Mouse (Mus musculus) forebrain, embryonic 13.5 days (tissue): ENCODE measurements around the gene Cys1. TPM values are rescaled to one million over a fixed set of nuclear protein-coding genes. Genes with fewer than 3 reads are reported as not detected.
"Not testable (repeated sequence)": the region's sequence is repeated elsewhere in the genome, so short reads cannot be mapped to it uniquely, and the experiment has no call there.

Source experiments
- ATAC-seq: fragments of 200-750 bp; cut with Nextera tagmentation; 2 replicates; pipeline ENCODE4 v1.8.0; 2017
- H3K27ac ChIP-seq: fragments of 300-500 bp; sonication (generic); 2 replicates; pipeline ENCODE4 v1.5.1; 2015; ENCODE audit warnings: inconsistent platforms, mild to moderate bottlenecking, moderate library complexity
- H3K27me3 ChIP-seq: fragments of 300-500 bp; sonication (generic); 2 replicates; pipeline ENCODE4 v1.6.1; 2015; ENCODE audit warnings: mild to moderate bottlenecking, inconsistent platforms
- H3K36me3 ChIP-seq: fragments of 300-500 bp; sonication (generic); 2 replicates; pipeline ENCODE4 v1.6.1; 2015; ENCODE audit warnings: mild to moderate bottlenecking, inconsistent platforms; ENCODE audit not compliant: poor library complexity, severe bottlenecking
- H3K4me1 ChIP-seq: fragments of 300-500 bp; sonication (generic); 2 replicates; pipeline ENCODE4 v1.6.1; 2015; ENCODE audit warnings: inconsistent platforms
- H3K4me2 ChIP-seq: fragments of 300-500 bp; sonication (generic); 2 replicates; pipeline ENCODE4 v1.6.1; 2015; ENCODE audit warnings: inconsistent platforms, mild to moderate bottlenecking, moderate library complexity
- H3K4me3 ChIP-seq: fragments of 300-500 bp; sonication (generic); 2 replicates; pipeline ENCODE4 v1.5.1; 2015; ENCODE audit warnings: mild to moderate bottlenecking, inconsistent platforms
- H3K9ac ChIP-seq: fragments of 300-500 bp; sonication (generic); 2 replicates; pipeline ENCODE4 v1.6.1; 2015; ENCODE audit warnings: mild to moderate bottlenecking, inconsistent platforms
- H3K9me3 ChIP-seq: fragments of 300-500 bp; sonication (generic); replicated peaks from 2 replicates; pipeline ENCODE4 v1.6.1; 2016; ENCODE audit warnings: inconsistent platforms
- WGBS: fragments of 180-500 bp; shearing (Covaris S2); methylation state at CpG from one replicate; pipeline ENCODE4 v1.1.7; 2015; 5-methylcytosine and 5-hydroxymethylcytosine counted together
- polyA plus RNA-seq: library from polyadenylated mRNA; unstranded; fragments of >200 nt; fragmentation: Nextera tagmentation; extraction: Ambion mirVana; gene quantifications from 2 replicates; pipeline ENCODE4 v1.2.1, GENCODE M21; 2015

Gene Cys1
- polyA plus RNA-seq, 1 experiment from 2014 or later: 0.45 TPM

DNA sequence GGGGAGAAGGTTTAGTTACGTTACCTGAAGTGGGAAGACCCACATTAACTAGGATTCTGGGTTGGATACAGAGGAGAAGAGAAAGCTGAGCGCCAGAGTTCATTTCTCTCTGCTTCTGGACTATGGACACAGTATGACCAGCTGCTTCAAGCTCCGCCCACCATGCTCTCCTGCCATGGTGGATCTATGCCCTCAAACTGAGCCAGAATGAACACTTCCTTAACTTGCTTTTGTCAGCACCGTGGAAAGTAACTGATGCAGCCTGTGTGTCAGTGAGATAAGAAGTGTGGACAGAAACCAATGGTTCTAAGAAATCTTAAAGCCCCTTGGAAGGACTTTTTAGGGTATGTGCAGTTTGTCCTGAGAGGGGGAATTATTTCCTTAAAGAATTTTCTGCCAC lies 22.6 kb downstream of the Cys1 start:
- ATAC-seq: no peak
- Histone ChIP-seq H3K36me3 (peaks cover 72% of the 10 kb centered on the region), H3K27me3 (no peaks in the 10 kb centered on the region)

GRCm38 (mm10) chr12:24656436-24656835 lies 25.2 kb downstream of the Cys1 start:
- Histone ChIP-seq H3K36me3 (peaks cover 66% of the 10 kb centered on the region), H3K4me2 (peak overlapping the region; percentile 8; the same call in 1 of the 2 replicates), H3K9ac (peak overlapping the region; percentile 17; the same call in 1 of the 2 replicates), H3K9me3 (no peaks in the 10 kb centered on the region), H3K27me3 (no peaks in the 10 kb centered on the region), H3K27ac (no peak overlapping the region), H3K4me3 (no peak overlapping the region), H3K4me1 (peaks cover 30% of the 10 kb centered on the region)
- WGBS: 76% methylated on average over 3 of the region's 3 CpGs
- ATAC-seq: no peak

More for the DNA sequence above, 22.6 kb downstream of the Cys1 start:
- Histone ChIP-seq H3K4me3 (no peak overlapping the region), H3K27ac (no peak overlapping the region), H3K9ac (no peak overlapping the region), H3K4me2 (no peak overlapping the region), H3K9me3 (no peaks in the 10 kb centered on the region), H3K4me1 (peaks cover 16% of the 10 kb centered on the region)
- 92% methylated on average over 4 of the region's 4 CpGs for WGBS

- Histone ChIP-seq H3K27me3 (no peaks in the 10 kb centered on the region), H3K9me3 (no peaks in the 10 kb centered on the region), H3K4me3 (no peak overlapping the region), H3K4me1 (peaks cover 37% of the 10 kb centered on the region), H3K27ac (no peak overlapping the region), H3K36me3 (peaks cover 51% of the 10 kb centered on the region), H3K9ac (no peak overlapping the region), H3K4me2 (no peak overlapping the region)
- 89% methylated on average over 16 of the region's 16 CpGs for WGBS
- ATAC-seq: no peak
Measured at GRCm38 (mm10) chr12:24654065-24654862, 27.3 kb downstream of the Cys1 start.

DNA sequence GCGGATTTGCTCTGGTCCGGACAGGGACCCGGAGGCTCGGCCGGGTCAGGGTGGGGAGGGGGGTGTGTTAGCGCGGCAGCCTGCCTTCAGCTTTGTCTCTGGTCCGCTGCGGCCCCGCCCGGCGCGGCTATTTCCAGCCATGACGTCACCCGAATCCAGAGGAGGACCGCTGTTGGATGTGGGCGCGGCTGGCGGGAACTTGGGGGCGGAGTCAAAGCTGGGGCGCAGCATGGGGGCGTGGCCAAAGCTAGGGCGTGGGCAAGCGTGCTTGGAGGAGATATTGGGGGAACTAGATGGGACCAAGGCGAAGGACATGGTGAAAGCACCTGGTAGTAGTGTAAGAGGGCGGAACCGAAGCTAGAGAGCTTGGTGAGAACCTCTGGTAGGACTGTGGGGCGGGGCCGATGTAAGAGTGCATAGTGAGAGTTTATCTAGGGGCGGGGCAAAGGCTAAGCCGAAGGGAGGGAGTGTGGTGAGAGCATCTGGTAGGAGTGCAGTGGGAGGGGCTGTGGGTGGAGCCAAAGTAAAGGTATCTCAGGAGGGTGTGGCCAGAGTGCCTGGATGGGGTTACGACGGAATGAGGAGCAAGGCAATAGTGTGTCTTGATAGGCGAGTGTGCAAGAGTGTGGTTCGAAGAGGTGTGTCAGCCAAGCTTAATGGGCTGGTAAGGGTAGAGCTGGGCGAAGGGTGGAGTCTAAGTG lies 29.8 kb downstream of the Cys1 start:
- H3K27ac ChIP-seq: peak overlapping the region; percentile 91
- peak overlapping the region; percentile 75 for H3K4me2 ChIP-seq
- ATAC-seq: peak; percentile 83
- 1% methylated on average over 34 of the region's 36 CpGs for WGBS
- peak overlapping the region; percentile 88 for H3K9ac ChIP-seq
- H3K4me1 ChIP-seq: peaks cover 31% of the 10 kb centered on the region
- peaks cover 34% of the 10 kb centered on the region for H3K36me3 ChIP-seq
- H3K27me3 ChIP-seq: no peaks in the 10 kb centered on the region
- H3K9me3 ChIP-seq: no peaks in the 10 kb centered on the region
- peak overlapping the region; percentile 88 for H3K4me3 ChIP-seq

DNA sequence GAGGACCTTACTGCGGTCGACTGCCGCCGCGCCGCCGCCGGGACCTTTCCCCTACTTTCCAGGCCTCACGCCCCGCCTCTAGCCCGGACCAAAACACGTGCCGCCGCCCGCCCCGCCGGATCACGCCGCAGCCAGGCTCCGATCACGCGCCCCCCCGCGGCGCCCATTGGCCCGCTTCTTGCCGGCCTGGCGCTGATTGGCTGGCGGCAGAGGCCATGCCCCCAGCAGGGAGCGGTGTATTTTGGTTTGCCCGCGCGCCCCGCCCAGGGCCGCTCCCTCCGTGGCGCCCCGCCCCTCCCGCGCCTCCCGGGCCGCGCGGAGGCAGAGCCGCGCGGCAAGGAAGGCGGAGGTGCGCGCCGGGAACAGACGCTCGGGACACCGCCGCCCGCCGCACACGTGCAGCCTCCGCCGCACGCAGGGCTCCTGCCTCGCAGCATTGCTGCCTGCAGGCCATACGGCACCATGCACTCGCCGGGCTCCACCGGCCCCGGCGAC lies 30.5 kb downstream of the Cys1 start, which contains the start of gene Klf11:
Gene Klf11 (plus strand): TSS at position 212 of the 495 bp plus-strand sequence.
- 0% methylated on average over 56 of the region's 68 CpGs for WGBS
- Histone ChIP-seq H3K9me3 (no peaks in the 10 kb centered on the region), H3K9ac (peak within 1 kb of the TSS; percentile 88), H3K27me3 (no peaks in the 10 kb centered on the region), H3K27ac (peak within 1 kb of the TSS; percentile 91), H3K4me1 (peaks cover 25% of the 10 kb centered on the region), H3K36me3 (peaks cover 28% of the 10 kb centered on the region), H3K4me2 (peak within 1 kb of the TSS; percentile 75), H3K4me3 (peak within 1 kb of the TSS; percentile 88)
- ATAC-seq: peak; percentile 92

- Histone ChIP-seq H3K27me3 (no peaks in the 10 kb centered on the region), H3K4me3 (peak overlapping the region; percentile 88), H3K4me1 (peaks cover 21% of the 10 kb centered on the region), H3K9me3 (no peaks in the 10 kb centered on the region), H3K27ac (peak overlapping the region; percentile 48; the same call in 1 of the 2 replicates), H3K36me3 (peaks cover 22% of the 10 kb centered on the region), H3K4me2 (peak overlapping the region; percentile 75), H3K9ac (peak overlapping the region; percentile 88)
- peak; percentile 20 for ATAC-seq
- 2% methylated on average over 22 of the region's 22 CpGs for WGBS
Measured at GRCm38 (mm10) chr12:24650415-24651062, 31.1 kb downstream of the Cys1 start.

DNA sequence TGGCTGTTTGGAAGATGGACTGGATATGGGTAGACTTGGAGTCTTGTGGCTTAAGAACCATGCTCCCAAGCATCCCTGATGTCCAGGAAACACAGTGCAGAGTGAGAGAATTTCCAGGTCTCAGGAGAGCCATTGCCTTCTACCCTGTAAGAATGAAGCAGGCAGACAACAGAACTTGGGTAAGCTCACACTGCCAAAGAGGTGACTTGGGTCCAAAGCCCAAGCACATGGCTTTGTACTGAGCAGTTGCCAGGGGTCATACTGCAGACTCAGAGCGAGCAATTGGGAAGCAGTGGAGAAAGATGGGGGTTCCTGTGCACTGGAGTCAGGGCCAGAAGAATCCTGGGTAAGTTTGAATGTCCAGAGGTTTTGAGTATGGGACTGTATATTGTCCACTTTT lies 33.5 kb downstream of the Cys1 start:
- Histone ChIP-seq H3K27ac (no peak overlapping the region), H3K27me3 (no peaks in the 10 kb centered on the region), H3K4me3 (no peak overlapping the region), H3K4me1 (peaks cover 21% of the 10 kb centered on the region), H3K36me3 (no peaks in the 10 kb centered on the region), H3K9me3 (no peaks in the 10 kb centered on the region), H3K4me2 (no peak overlapping the region), H3K9ac (no peak overlapping the region)
- 79% methylated on average over 1 of the region's 1 CpGs for WGBS
- ATAC-seq: no peak

GRCm38 (mm10) chr12:24645901-24646300 lies 35.7 kb downstream of the Cys1 start:
- WGBS: 85% methylated on average over 6 of the region's 6 CpGs
- Histone ChIP-seq H3K36me3 (no peaks in the 10 kb centered on the region), H3K4me3 (no peak overlapping the region), H3K9ac (no peak overlapping the region), H3K27ac (no peak overlapping the region), H3K4me1 (peaks cover 19% of the 10 kb centered on the region), H3K9me3 (no peaks in the 10 kb centered on the region), H3K4me2 (no peak overlapping the region), H3K27me3 (no peaks in the 10 kb centered on the region)
- no peak for ATAC-seq

GRCm38 (mm10) chr12:24644125-24644571 lies 37.5 kb downstream of the Cys1 start:
- Histone ChIP-seq H3K36me3 (no peaks in the 10 kb centered on the region), H3K4me3 (no peak overlapping the region), H3K27me3 (no peaks in the 10 kb centered on the region), H3K9me3 (no peaks in the 10 kb centered on the region), H3K27ac (no peak overlapping the region), H3K4me1 (peaks cover 12% of the 10 kb centered on the region), H3K4me2 (no peak overlapping the region), H3K9ac (no peak overlapping the region)
- ATAC-seq: no peak
- WGBS: 27% methylated on average over 1 of the region's 1 CpGs

DNA sequence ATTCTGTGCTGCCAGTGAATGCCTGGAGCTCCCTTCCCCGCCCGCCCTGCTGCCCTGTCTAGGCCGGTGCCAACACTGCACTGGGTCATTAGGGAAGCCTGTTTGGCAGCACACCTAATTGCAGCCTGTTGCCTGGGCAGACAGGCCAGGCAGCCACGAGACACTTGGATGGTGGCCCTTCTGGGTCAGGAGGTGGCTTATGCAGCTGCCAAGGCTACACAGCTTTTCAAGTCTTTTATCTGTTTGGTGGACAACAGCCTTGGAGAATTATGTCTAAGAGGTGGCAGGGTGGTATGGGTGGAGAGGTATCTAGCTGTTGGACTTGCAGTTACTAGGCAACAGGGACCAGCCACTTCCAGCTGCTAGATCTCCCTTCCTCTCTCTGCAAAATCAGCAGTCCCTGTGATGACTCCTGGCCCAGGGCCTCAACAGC lies 39.2 kb downstream of the Cys1 start:
- Histone ChIP-seq H3K4me2 (no peak overlapping the region), H3K9ac (0 out of 2 replicates have a peak overlapping the region, but pooled peaks have one; percentile 4), H3K9me3 (no peaks in the 10 kb centered on the region), H3K36me3 (no peaks in the 10 kb centered on the region), H3K4me1 (peaks cover 12% of the 10 kb centered on the region), H3K4me3 (no peak overlapping the region), H3K27ac (no peak overlapping the region), H3K27me3 (no peaks in the 10 kb centered on the region)
- ATAC-seq: peak; percentile 94
- 34% methylated on average over 4 of the region's 4 CpGs for WGBS

- H3K4me3 ChIP-seq, H3K36me3 ChIP-seq, H3K27ac ChIP-seq, H3K9ac ChIP-seq, H3K27me3 ChIP-seq, ATAC-seq, H3K9me3 ChIP-seq, H3K4me2 ChIP-seq: not testable (repeated sequence)
- 94% methylated on average over 10 of the region's 10 CpGs for WGBS
- peaks cover 12% of the 10 kb centered on the region for H3K4me1 ChIP-seq
Measured at GRCm38 (mm10) chr12:24638787-24639186, 42.8 kb downstream of the Cys1 start.
